Mouse (Mus musculus) thymus, adult 2 months (tissue): ENCODE results near the gene Urb1. TPM values are rescaled to one million over a fixed set of nuclear protein-coding genes. Genes with fewer than 3 reads are reported as not detected.
"Not testable (repeated sequence)": the region's sequence is repeated elsewhere in the genome, so short reads cannot be mapped to it uniquely, and the experiment has no call there.

Experiments used
- DNase-seq: peaks from one replicate; pipeline ENCODE4 v3.0.0; 2021
- H3K27ac ChIP-seq: fragments of 200-500 bp; 2 replicates; pipeline ENCODE4 v1.5.1; 2012; ENCODE audit warnings: low read length, control low read depth; ENCODE audit not compliant: control insufficient read depth, insufficient read depth
- H3K27me3 ChIP-seq: fragments of 200-500 bp; 2 replicates; pipeline ENCODE4 v1.6.1; 2012; ENCODE audit warnings: mild to moderate bottlenecking, low read length, moderate library complexity, mixed read lengths; ENCODE audit not compliant: control insufficient read depth, insufficient read depth
- H3K36me3 ChIP-seq: fragments of 200-500 bp; 2 replicates; pipeline ENCODE4 v1.6.1; 2012; ENCODE audit warnings: mild to moderate bottlenecking, low read length, moderate library complexity; ENCODE audit not compliant: control insufficient read depth, insufficient read depth
- H3K4me1 ChIP-seq: fragments of 200-500 bp; replicated peaks from 2 replicates; pipeline ENCODE4 v1.6.1; 2012; ENCODE audit warnings: low read length; ENCODE audit not compliant: control insufficient read depth, insufficient read depth
- H3K4me3 ChIP-seq: fragments of 200-500 bp; 2 replicates; pipeline ENCODE4 v1.5.1; 2012; ENCODE audit warnings: mild to moderate bottlenecking, low read length, control low read depth, moderate library complexity; ENCODE audit not compliant: control insufficient read depth, insufficient read depth
- CTCF ChIP-seq: fragments of 200-500 bp; IDR thresholded peaks from 2 replicates; pipeline ENCODE4 v1.5.1; 2012; ENCODE audit warnings: mild to moderate bottlenecking, control low read depth, low read length, moderate library complexity, borderline replicate concordance; ENCODE audit not compliant: control insufficient read depth, poor library complexity, insufficient read depth; ENCODE audit errors: extremely low read depth
- POLR2A ChIP-seq: fragments of 200-500 bp; IDR thresholded peaks from 2 replicates; pipeline ENCODE4 v1.6.1; 2012; ENCODE audit warnings: mild to moderate bottlenecking, low read length, control low read depth, moderate library complexity; ENCODE audit not compliant: control insufficient read depth, poor library complexity, insufficient read depth; ENCODE audit errors: extremely low read depth
- WGBS: fragments of 180-500 bp; shearing (Covaris S2); methylation state at CpG from one replicate; pipeline ENCODE4 v1.1.7; 2018; 5-methylcytosine and 5-hydroxymethylcytosine counted together
- polyA plus RNA-seq: library from polyadenylated mRNA; depleted of rRNA; stranded (reverse); fragments of >200 nt; gene quantifications from 2 replicates; pipeline ENCODE4 v1.2.3, GENCODE M21; 2012

The Urb1 gene
- polyA plus RNA-seq, 1 experiment: 9.3 TPM

DNA sequence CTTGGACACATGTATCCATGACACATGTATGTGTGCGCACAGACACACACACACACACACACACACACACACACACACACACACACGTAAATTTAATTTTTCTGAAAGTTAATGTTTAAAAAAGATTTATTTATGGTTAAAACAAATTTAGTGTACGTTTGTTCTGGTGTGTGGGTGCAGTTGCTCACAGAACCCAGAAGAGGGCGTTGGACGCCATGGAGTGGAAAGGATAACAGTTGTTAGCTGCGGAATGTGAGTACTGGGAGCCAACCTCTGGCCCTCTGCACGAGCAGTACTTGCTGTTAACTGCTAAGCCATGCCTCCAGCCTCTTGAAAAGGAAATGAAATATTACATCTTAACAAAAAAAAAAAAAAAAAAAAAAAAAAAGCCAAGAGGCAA is 16.2 kb upstream of the Urb1 start, which contains the start of gene Eva1c:
Gene Eva1c, plus strand, starts transcription at position 263 of the 400 bp plus-strand sequence.
- Histone ChIP-seq H3K36me3 (no peaks in the 10 kb centered on the region), H3K27me3 (peaks cover 7% of the 10 kb centered on the region; the same call in 1 of the 2 replicates)
- WGBS: 73% methylated on average over 7 of the region's 7 CpGs

DNA sequence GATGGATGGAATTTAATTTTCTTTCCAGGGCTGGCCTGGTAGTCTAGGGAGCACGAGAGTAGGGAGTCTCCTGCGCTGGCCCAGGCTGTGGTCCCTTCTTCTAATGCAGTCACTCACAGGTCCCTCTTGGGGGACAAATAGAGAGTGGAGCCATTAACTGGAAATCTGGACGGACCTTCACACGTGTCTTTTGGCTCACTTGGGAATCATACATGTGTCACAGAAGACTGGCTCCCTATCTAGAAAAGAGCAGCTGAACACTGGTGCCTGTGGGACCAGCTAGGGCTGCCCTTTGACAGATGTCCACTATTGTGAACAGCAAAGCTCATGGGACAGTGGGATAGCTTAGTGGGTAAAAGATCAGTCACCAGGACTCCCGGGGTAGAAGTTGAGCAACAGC is 15.8 kb upstream of the Urb1 start:
- 90% methylated on average over 5 of the region's 5 CpGs for WGBS
- peaks cover 7% of the 10 kb centered on the region; the same call in 1 of the 2 replicates for H3K27me3 ChIP-seq
- no peaks in the 10 kb centered on the region for H3K4me1 ChIP-seq
- H3K27ac ChIP-seq: no peak overlapping the region
- H3K36me3 ChIP-seq: no peaks in the 10 kb centered on the region
- TF ChIP-seq POLR2A (no peak), CTCF (no peak)
- DNase-seq: no peak
- H3K4me3 ChIP-seq: no peak overlapping the region

More for the DNA sequence above, 16.2 kb upstream of the Urb1 start, which contains the start of gene Eva1c:
- no peaks in the 10 kb centered on the region for H3K4me1 ChIP-seq
- no peak within 1 kb of the TSS for H3K4me3 ChIP-seq
- no peak within 1 kb of the TSS for H3K27ac ChIP-seq
- DNase-seq: no peak
- TF ChIP-seq POLR2A: no peak
- no peak for TF ChIP-seq CTCF

DNA sequence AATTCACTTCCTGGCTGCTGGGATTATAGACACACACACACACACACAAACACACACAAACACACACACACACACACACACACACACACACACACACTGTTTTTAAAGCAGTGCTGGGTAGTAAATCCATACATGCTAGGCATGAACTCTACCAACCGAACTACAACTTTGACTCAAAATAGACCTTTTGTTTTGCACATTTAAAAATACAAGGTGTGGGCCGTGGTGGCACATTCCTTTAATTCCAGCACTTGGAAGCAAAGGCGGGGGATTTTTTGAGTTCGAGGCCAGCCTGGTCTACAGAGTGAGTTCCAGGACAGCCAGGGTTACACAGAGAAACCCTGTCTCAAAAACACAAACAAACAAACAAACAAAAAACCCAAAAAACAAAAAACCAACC is 13.8 kb upstream of the Urb1 start:
- H3K27me3 ChIP-seq, H3K27ac ChIP-seq, H3K36me3 ChIP-seq, DNase-seq, H3K4me3 ChIP-seq, H3K4me1 ChIP-seq: not testable (repeated sequence)
- WGBS: 90% methylated on average over 4 of the region's 4 CpGs

DNA sequence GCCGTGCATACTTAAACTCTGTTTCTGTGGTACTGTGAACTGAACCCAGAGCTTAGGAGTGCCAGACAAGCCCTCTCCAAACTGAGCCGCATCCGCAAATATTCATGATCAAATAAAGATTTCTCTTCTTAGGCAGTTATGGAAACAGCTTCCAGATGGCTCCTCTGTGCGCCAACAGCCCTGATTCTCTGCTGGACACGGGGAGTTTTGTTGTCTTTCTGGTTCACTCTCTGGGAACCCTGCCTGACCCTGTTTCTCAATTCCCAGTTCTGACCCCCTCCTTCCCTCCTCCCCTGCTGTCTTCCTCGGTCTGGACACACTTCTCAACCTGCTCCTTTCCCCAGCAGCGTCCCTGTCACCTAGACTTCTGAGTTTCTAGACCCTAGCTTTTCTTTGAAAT is 12.8 kb upstream of the Urb1 start:
- no peaks in the 10 kb centered on the region for H3K27me3 ChIP-seq
- no peak for DNase-seq
- H3K36me3 ChIP-seq: no peaks in the 10 kb centered on the region

DNA sequence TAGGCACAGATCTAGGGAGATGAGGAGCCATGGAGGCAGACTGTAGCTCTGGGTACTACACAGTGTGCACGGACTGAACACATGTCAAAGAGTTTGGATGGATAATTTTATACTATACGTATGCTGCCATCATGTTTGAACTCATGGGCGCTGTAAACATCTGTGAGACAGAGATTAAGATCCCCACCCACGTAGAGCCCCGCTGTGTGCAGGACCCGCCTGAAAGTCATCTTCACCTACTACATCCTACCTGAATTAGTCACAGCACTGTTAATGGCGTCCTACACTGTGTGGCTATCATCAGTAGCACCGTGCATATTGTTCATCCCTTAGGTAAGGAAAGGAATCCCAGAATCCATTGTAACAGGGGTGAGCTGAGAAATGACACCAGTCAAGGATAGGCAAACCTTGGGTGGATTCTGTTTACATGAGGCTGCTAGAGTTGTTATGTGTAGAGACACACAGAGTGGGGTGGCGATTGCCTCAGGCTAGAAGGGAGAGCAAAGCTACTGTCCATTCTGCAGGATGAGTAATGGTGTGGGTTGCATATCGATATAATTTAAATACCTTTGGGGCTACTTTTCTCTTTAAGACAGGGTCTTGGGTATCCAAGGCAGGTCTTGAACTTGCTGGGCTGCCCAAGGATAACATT is 12.2 kb upstream of the Urb1 start:
- no peak overlapping the region for H3K27ac ChIP-seq
- H3K4me1 ChIP-seq: no peaks in the 10 kb centered on the region
- no peak for TF ChIP-seq CTCF
- TF ChIP-seq POLR2A: no peak
- H3K4me3 ChIP-seq: no peak overlapping the region
- H3K36me3 ChIP-seq: no peaks in the 10 kb centered on the region
- no peak for DNase-seq
- no peaks in the 10 kb centered on the region for H3K27me3 ChIP-seq
- WGBS: 91% methylated on average over 10 of the region's 10 CpGs

More for the DNA sequence above, 12.8 kb upstream of the Urb1 start:
- Histone ChIP-seq H3K27ac (no peak overlapping the region), H3K4me1 (no peaks in the 10 kb centered on the region), H3K4me3 (no peak overlapping the region)
- no peak for TF ChIP-seq CTCF
- no peak for TF ChIP-seq POLR2A
- 82% methylated on average over 7 of the region's 7 CpGs for WGBS

DNA sequence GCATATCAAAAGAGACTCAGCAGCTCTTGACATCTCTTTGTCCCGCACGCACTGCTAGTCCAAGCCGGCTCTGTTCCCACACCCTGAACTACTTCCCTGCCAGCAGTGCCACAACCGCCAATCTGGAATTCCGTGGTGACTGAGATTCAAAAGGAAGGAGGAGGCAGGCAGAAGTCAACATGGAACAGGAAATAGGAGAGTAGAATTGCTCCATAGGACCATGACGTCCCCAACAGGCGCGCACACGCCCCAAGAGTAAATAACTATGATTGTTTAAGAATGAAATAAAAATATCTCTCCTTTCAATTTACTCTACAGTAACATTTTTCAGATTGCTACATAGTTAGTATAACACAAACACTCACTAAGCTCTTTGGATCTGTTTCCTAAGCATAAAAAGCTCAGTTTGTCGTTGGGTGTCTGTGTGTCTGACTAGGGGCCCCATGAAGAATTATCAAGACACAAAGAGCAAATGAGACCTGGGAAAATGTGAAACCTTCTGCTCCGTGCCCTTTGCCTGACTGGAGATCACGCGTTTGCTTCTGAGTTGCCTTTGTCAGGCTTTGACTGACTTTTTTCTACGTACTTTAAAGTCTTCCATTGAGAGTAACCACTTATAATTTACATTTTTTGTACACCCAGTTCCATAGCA is 11.0 kb upstream of the Urb1 start:
- 83% methylated on average over 14 of the region's 14 CpGs for WGBS
- no peak for DNase-seq
- Histone ChIP-seq H3K27ac (no peak overlapping the region), H3K36me3 (no peaks in the 10 kb centered on the region), H3K4me1 (no peaks in the 10 kb centered on the region), H3K4me3 (no peak overlapping the region), H3K27me3 (no peaks in the 10 kb centered on the region)
- TF ChIP-seq POLR2A (no peak), CTCF (no peak)

DNA sequence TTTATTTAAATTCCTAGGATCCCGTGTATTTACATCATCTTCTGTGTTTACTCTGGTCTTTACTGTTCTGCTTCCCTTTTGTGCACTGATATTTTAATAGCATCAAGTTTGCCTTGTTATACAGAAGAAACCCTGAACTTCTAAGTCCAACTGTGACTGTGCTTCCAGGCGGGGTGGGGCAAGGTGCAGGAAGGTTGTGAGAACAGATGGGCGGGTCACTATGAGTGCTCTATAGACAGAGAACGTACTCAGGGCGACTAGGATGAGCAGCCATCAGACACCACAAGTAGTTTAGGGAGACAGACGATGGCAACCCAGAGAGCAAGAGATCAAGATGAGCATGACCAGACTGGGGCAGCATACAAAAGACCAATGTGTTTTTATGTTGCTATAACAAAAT is 10.1 kb upstream of the Urb1 start:
- Histone ChIP-seq H3K27me3 (no peaks in the 10 kb centered on the region), H3K4me3 (no peak overlapping the region), H3K36me3 (no peaks in the 10 kb centered on the region), H3K27ac (no peak overlapping the region), H3K4me1 (no peaks in the 10 kb centered on the region)
- TF ChIP-seq POLR2A: no peak
- no peak for TF ChIP-seq CTCF
- DNase-seq: no peak
- WGBS: 88% methylated on average over 6 of the region's 6 CpGs
